Mouse (Mus musculus): ENCODE data around the gene Itgb7. TPM values are rescaled to one million over a fixed set of nuclear protein-coding genes. Genes with fewer than 3 reads are reported as not detected.

Gene Itgb7
- polyA plus RNA-seq, 1 experiment from 2014 or later = 1.3 TPM

DNA sequence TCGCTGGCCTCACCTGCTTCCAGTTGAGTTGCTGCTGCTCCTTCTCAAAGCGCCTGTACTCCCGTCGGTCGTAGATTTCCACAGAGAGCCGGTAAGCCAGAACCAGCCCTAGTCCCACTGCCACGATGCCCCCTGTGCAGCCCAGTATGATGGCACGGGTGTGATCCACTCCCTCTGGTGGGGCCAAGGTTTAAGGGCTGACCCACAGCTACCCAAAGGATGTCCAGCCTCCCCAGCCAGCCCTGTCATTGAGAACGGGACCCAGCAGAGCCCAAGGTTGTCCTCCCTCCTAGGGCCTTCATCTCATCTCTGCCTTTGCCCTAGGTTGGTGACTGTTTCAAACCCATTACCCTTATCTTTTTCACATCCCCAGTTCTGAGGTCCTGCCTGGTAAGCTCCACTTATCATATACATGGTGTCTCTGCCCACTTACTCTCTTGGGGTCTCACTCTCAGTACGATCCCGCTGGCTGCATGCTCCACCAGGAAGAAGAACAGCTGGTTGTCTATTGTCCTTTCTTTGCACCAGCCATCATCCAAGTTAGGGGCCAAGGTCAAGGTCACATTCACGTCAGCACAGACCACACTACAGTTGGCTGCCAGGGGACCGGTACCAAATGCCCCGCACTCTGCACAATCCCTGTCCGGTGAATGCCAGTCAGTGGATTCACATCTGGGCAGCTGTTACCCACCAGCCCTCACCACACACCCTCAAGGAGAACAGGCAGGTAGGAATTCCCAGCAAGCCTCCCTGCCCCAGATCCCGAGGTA, 15.1 kb downstream of the Itgb7 start:
- peaks cover 8% of the 10 kb centered on the region for H3K36me3 ChIP-seq (replicated peaks; ENCODE audit: control insufficient read depth, insufficient read depth, low read depth, low read length)
- no peak overlapping the region for H3K4me3 ChIP-seq (ENCODE audit: low read depth, low read length)
- H3K4me2 ChIP-seq (ENCODE audit: low read depth, low read length) = no peak overlapping the region
- H3K9me3 ChIP-seq (replicated peaks; ENCODE audit: control insufficient read depth, low read length) = no peaks in the 10 kb centered on the region
- no peak for ATAC-seq (replicated peaks; ENCODE audit: insufficient number of reproducible peaks, low FRiP score, low TSS enrichment, low read depth)
- H3K27ac ChIP-seq (replicated peaks; ENCODE audit: low read depth, low read length) = no peak overlapping the region
- no peak overlapping the region for H3K9ac ChIP-seq (replicated peaks; ENCODE audit: low read length)
- no peaks in the 10 kb centered on the region for H3K27me3 ChIP-seq (ENCODE audit: control insufficient read depth, insufficient read depth, low read length)
- H3K4me1 ChIP-seq (ENCODE audit: control insufficient read depth, insufficient read depth, low read length) = no peaks in the 10 kb centered on the region
- no peak for DNase-seq (ENCODE audit: low spot score)
- 82% methylated on average over 16 of the region's 16 CpGs for WGBS

DNA sequence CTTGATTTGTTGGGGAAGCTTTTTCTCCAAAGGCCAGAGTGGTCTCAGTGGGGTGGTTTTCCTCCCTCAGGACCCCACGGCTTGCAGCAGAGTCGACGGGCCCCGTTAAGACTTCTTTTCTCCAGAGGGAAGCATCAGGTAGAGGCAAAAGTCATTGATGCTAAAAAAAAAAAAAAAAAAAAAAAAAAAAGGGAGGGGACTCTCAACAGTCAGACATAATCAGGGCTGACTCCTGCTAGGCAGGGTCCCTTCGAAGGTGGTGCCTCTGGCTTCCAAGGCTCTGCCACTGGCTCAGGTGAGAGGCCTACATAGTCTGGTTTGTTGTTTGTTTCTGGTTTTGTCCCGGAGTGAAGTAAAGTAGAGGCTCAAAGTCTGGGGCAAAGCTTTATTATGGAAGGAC, 16.1 kb downstream of the Itgb7 start:
- H3K9ac ChIP-seq (replicated peaks; ENCODE audit: low read length) = no peak overlapping the region
- ATAC-seq (replicated peaks; ENCODE audit: insufficient number of reproducible peaks, low FRiP score, low TSS enrichment, low read depth) (no peak), DNase-seq (ENCODE audit: low spot score) (no peak)
- no peaks in the 10 kb centered on the region for H3K4me1 ChIP-seq (ENCODE audit: control insufficient read depth, insufficient read depth, low read length)
- H3K27ac ChIP-seq (replicated peaks; ENCODE audit: low read depth, low read length) = no peak overlapping the region
- no peaks in the 10 kb centered on the region for H3K27me3 ChIP-seq (ENCODE audit: control insufficient read depth, insufficient read depth, low read length)
- H3K4me2 ChIP-seq (ENCODE audit: low read depth, low read length) = no peak overlapping the region
- no peaks in the 10 kb centered on the region for H3K9me3 ChIP-seq (replicated peaks; ENCODE audit: control insufficient read depth, low read length)
- H3K36me3 ChIP-seq (replicated peaks; ENCODE audit: control insufficient read depth, insufficient read depth, low read depth, low read length) = peaks cover 8% of the 10 kb centered on the region
- no peak overlapping the region for H3K4me3 ChIP-seq (ENCODE audit: low read depth, low read length)
- WGBS = 72% methylated on average over 6 of the region's 6 CpGs

DNA sequence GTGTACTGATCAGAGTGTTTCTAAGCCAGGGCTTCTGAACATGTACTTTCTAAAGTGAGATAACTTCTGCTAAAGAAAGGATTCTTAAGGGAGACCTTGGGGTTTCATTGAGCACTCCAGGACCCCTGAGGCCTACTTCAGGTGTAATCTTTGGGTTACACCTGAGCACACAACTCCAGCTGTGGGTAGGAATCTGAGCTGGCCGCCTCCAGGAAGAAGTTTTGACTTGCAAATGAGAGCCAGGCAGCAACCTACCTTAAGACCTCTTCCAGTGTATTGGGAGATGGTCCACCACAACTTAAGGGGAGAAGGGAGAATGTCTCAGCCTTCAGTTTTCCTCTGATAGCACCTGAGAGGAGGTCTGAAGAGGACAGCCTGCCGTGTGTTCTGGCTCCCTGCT, 17.6 kb downstream of the Itgb7 start:
- no peak for ATAC-seq (replicated peaks; ENCODE audit: insufficient number of reproducible peaks, low FRiP score, low TSS enrichment, low read depth)
- no peak for DNase-seq (ENCODE audit: low spot score)
- Histone ChIP-seq H3K4me3 (ENCODE audit: low read depth, low read length) (no peak overlapping the region), H3K36me3 (replicated peaks; ENCODE audit: control insufficient read depth, insufficient read depth, low read depth, low read length) (peaks cover 8% of the 10 kb centered on the region), H3K4me2 (ENCODE audit: low read depth, low read length) (no peak overlapping the region), H3K4me1 (ENCODE audit: control insufficient read depth, insufficient read depth, low read length) (no peaks in the 10 kb centered on the region), H3K9me3 (replicated peaks; ENCODE audit: control insufficient read depth, low read length) (no peaks in the 10 kb centered on the region), H3K27me3 (ENCODE audit: control insufficient read depth, insufficient read depth, low read length) (no peaks in the 10 kb centered on the region), H3K9ac (replicated peaks; ENCODE audit: low read length) (no peak overlapping the region; the same call in 1 of the 2 replicates), H3K27ac (replicated peaks; ENCODE audit: low read depth, low read length) (no peak overlapping the region)
- WGBS = 34% methylated on average over 2 of the region's 2 CpGs

DNA sequence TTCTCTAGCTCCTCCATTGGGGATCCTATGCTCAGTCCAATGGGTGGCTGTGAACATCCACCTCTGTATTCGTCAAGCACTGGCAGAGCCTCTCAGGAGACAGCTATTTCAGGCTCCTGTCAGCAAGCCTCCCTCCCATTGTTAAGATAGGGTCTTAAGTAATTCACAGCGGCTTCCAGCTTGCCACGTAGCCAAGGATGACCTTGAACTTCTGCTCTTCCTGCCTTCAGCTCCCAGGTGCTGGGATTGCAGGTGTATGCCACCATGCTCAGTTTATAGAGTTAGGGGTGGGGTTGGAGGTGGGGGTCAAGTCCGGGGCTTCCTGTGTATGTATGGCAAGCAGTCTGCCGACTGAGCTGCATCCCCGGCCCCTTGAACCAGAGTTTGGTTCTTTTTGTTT, 19.8 kb downstream of the Itgb7 start:
- no peak overlapping the region for H3K4me2 ChIP-seq (ENCODE audit: low read depth, low read length)
- DNase-seq (ENCODE audit: low spot score) = no peak
- WGBS = 91% methylated on average over 6 of the region's 6 CpGs
- H3K9me3 ChIP-seq (replicated peaks; ENCODE audit: control insufficient read depth, low read length) = no peaks in the 10 kb centered on the region
- no peak for ATAC-seq (replicated peaks; ENCODE audit: insufficient number of reproducible peaks, low FRiP score, low TSS enrichment, low read depth)
- H3K27me3 ChIP-seq (ENCODE audit: control insufficient read depth, insufficient read depth, low read length) = no peaks in the 10 kb centered on the region
- H3K4me3 ChIP-seq (ENCODE audit: low read depth, low read length) = no peak overlapping the region
- H3K4me1 ChIP-seq (ENCODE audit: control insufficient read depth, insufficient read depth, low read length) = no peaks in the 10 kb centered on the region
- no peak overlapping the region for H3K9ac ChIP-seq (replicated peaks; ENCODE audit: low read length)
- peaks cover 19% of the 10 kb centered on the region for H3K36me3 ChIP-seq (replicated peaks; ENCODE audit: control insufficient read depth, insufficient read depth, low read depth, low read length)
- H3K27ac ChIP-seq (replicated peaks; ENCODE audit: low read depth, low read length) = no peak overlapping the region

DNA sequence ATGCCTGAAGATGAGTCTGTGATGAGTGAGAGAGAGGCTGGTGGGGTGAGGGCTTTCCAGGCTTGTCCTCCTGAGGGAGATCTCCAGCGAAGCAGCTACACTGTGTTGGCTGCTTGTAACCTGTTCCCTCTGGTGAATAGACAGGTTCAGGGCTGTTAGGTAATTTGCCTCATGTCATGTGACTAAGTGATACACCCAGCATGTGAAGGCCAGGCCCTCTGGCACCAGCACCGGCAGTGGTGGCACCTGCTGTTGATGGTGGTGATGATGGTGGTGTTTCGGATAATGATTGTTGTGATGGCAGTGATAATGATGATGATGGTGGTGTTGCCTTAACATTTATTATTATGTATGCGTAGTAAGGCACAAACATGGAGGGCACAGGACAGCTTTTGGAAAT, 20.9 kb downstream of the Itgb7 start:
- ATAC-seq (replicated peaks; ENCODE audit: insufficient number of reproducible peaks, low FRiP score, low TSS enrichment, low read depth) (no peak), DNase-seq (ENCODE audit: low spot score) (no peak)
- no peak overlapping the region for H3K4me2 ChIP-seq (ENCODE audit: low read depth, low read length)
- 99% methylated on average over 4 of the region's 4 CpGs for WGBS
- no peak overlapping the region for H3K4me3 ChIP-seq (ENCODE audit: low read depth, low read length)
- peaks cover 19% of the 10 kb centered on the region for H3K36me3 ChIP-seq (replicated peaks; ENCODE audit: control insufficient read depth, insufficient read depth, low read depth, low read length)
- no peaks in the 10 kb centered on the region for H3K4me1 ChIP-seq (ENCODE audit: control insufficient read depth, insufficient read depth, low read length)
- no peaks in the 10 kb centered on the region for H3K9me3 ChIP-seq (replicated peaks; ENCODE audit: control insufficient read depth, low read length)
- no peak overlapping the region for H3K27ac ChIP-seq (replicated peaks; ENCODE audit: low read depth, low read length)
- H3K9ac ChIP-seq (replicated peaks; ENCODE audit: low read length) = no peak overlapping the region
- H3K27me3 ChIP-seq (ENCODE audit: control insufficient read depth, insufficient read depth, low read length) = no peaks in the 10 kb centered on the region

DNA sequence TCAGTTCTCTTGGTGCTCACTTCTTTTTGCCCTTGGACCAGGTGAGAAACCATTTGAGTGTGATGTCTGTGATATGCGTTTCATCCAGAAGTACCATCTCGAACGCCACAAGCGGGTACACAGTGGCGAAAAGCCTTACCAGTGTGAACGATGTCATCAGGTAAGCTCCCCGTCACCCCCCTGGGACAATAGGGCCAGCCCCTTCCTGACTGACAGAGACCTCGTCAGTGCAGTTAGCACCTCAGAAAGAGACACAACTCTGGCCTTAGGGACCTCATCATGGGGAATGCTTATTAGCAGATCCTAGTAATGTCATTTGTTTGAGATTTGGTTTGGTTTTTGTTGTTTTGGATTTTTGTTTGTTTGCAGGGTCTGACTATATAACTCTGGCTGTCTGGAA, 22.6 kb downstream of the Itgb7 start:
- Histone ChIP-seq H3K9ac (replicated peaks; ENCODE audit: low read length) (no peak overlapping the region), H3K27ac (replicated peaks; ENCODE audit: low read depth, low read length) (no peak overlapping the region), H3K4me2 (ENCODE audit: low read depth, low read length) (no peak overlapping the region), H3K4me3 (ENCODE audit: low read depth, low read length) (no peak overlapping the region), H3K27me3 (ENCODE audit: control insufficient read depth, insufficient read depth, low read length) (no peaks in the 10 kb centered on the region), H3K9me3 (replicated peaks; ENCODE audit: control insufficient read depth, low read length) (no peaks in the 10 kb centered on the region), H3K36me3 (replicated peaks; ENCODE audit: control insufficient read depth, insufficient read depth, low read depth, low read length) (peaks cover 16% of the 10 kb centered on the region), H3K4me1 (ENCODE audit: control insufficient read depth, insufficient read depth, low read length) (no peaks in the 10 kb centered on the region)
- WGBS = 91% methylated on average over 8 of the region's 8 CpGs
- ATAC-seq (replicated peaks; ENCODE audit: insufficient number of reproducible peaks, low FRiP score, low TSS enrichment, low read depth) = no peak
- DNase-seq (ENCODE audit: low spot score) = no peak

DNA sequence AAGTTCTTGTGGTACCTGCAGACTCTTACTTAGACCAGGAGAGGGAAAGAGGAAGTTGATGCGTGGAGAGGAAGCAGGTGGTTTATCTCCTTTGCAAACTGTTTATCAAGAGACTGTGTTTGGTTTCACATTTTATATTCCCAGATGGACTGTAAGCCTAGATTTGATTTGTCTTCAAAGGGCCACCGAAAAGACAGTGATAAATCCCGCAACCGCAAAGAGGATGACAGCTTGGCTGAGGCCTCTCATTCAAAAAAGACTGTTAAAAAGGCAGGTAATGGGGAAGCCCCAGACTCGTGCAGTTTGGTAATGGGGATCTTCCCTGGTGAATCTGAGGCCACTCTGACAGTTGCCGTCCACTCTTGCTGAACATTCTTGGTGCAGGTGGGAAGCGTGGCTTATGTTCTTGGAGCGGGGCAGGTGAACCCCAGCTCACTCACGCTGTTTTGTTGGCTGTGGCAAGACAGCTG, 23.6 kb downstream of the Itgb7 start:
- DNase-seq (ENCODE audit: low spot score) (no peak), ATAC-seq (replicated peaks; ENCODE audit: insufficient number of reproducible peaks, low FRiP score, low TSS enrichment, low read depth) (no peak)
- H3K9ac ChIP-seq (replicated peaks; ENCODE audit: low read length) = no peak overlapping the region
- 89% methylated on average over 9 of the region's 9 CpGs for WGBS
- no peak overlapping the region for H3K27ac ChIP-seq (replicated peaks; ENCODE audit: low read depth, low read length)
- H3K9me3 ChIP-seq (replicated peaks; ENCODE audit: control insufficient read depth, low read length) = no peaks in the 10 kb centered on the region
- no peaks in the 10 kb centered on the region for H3K27me3 ChIP-seq (ENCODE audit: control insufficient read depth, insufficient read depth, low read length)
- H3K4me1 ChIP-seq (ENCODE audit: control insufficient read depth, insufficient read depth, low read length) = no peaks in the 10 kb centered on the region
- peaks cover 15% of the 10 kb centered on the region for H3K36me3 ChIP-seq (replicated peaks; ENCODE audit: control insufficient read depth, insufficient read depth, low read depth, low read length)
- no peak overlapping the region for H3K4me3 ChIP-seq (ENCODE audit: low read depth, low read length)
- no peak overlapping the region for H3K4me2 ChIP-seq (ENCODE audit: low read depth, low read length)

DNA sequence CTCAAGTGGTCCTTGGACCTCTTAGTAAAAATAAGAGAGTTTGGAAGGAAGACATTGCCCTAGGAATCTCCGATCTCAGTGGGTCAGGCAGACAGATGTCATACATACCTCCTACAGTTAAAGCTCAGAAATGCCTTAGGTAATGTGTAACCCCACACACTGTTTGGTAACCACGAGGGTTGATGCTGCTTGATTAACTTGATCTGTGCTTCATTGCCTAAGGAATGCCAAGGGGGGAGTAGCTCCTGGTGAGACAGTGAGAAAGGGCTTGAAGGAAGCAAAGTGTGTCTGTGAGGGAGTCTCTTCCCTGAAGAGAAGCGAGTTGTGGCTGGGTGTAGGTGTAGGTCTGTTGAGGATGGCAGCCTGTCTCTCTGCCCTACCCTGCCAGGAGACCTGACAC, 24.4 kb downstream of the Itgb7 start:
- Histone ChIP-seq H3K9ac (replicated peaks; ENCODE audit: low read length) (no peak overlapping the region), H3K4me1 (ENCODE audit: control insufficient read depth, insufficient read depth, low read length) (no peaks in the 10 kb centered on the region)

More for the DNA sequence above, 24.4 kb downstream of the Itgb7 start:
- no peak for DNase-seq (ENCODE audit: low spot score)
- ATAC-seq (replicated peaks; ENCODE audit: insufficient number of reproducible peaks, low FRiP score, low TSS enrichment, low read depth) = no peak
- peaks cover 12% of the 10 kb centered on the region for H3K36me3 ChIP-seq (replicated peaks; ENCODE audit: control insufficient read depth, insufficient read depth, low read depth, low read length)
- no peak overlapping the region for H3K27ac ChIP-seq (replicated peaks; ENCODE audit: low read depth, low read length)
- 81% methylated on average over 3 of the region's 3 CpGs for WGBS
- H3K27me3 ChIP-seq (ENCODE audit: control insufficient read depth, insufficient read depth, low read length) = no peaks in the 10 kb centered on the region
- H3K4me2 ChIP-seq (ENCODE audit: low read depth, low read length) = no peak overlapping the region
- no peaks in the 10 kb centered on the region for H3K9me3 ChIP-seq (replicated peaks; ENCODE audit: control insufficient read depth, low read length)
- no peak overlapping the region for H3K4me3 ChIP-seq (ENCODE audit: low read depth, low read length)
